Mouse (Mus musculus) lung, embryonic 14.5 days (tissue): ENCODE measurements around the gene Nrxn3. TPM values are rescaled to one million over a fixed set of nuclear protein-coding genes. Genes with fewer than 3 reads are reported as not detected.

Experiments used
- ATAC-seq: fragments of 200-750 bp; cut with Nextera tagmentation; 2 replicates; pipeline ENCODE4 v1.8.0; 2017; ENCODE audit warnings: mild to moderate bottlenecking, moderate TSS enrichment, moderate library complexity; ENCODE audit not compliant: insufficient read depth
- DNase-seq: peaks from one replicate; pipeline ENCODE4 v3.0.0-alpha.2; 2015
- H3K27ac ChIP-seq: fragments of 300-500 bp; sonication (generic); 2 replicates; pipeline ENCODE4 v1.5.1; 2014; ENCODE audit warnings: low read depth, mild to moderate bottlenecking, moderate library complexity
- H3K27me3 ChIP-seq: fragments of 300-500 bp; sonication (generic); 2 replicates; pipeline ENCODE4 v1.6.1; 2014; ENCODE audit warnings: low read length, control low read depth; ENCODE audit not compliant: insufficient read depth
- H3K36me3 ChIP-seq: fragments of 300-500 bp; sonication (generic); 2 replicates; pipeline ENCODE4 v1.6.1; 2014; ENCODE audit warnings: control low read depth; ENCODE audit not compliant: insufficient read depth
- H3K4me1 ChIP-seq: fragments of 300-500 bp; sonication (generic); 2 replicates; pipeline ENCODE4 v1.6.1; 2014; ENCODE audit warnings: antibody characterized with exemption, control low read depth; ENCODE audit not compliant: insufficient read depth
- H3K4me2 ChIP-seq: fragments of 300-500 bp; sonication (generic); 2 replicates; pipeline ENCODE4 v1.6.1; 2014; ENCODE audit warnings: mild to moderate bottlenecking
- H3K4me3 ChIP-seq: fragments of 300-500 bp; sonication (generic); 2 replicates; pipeline ENCODE4 v1.5.1; 2014; ENCODE audit warnings: low read depth, low read length
- H3K9ac ChIP-seq: fragments of 300-500 bp; sonication (generic); 2 replicates; pipeline ENCODE4 v1.6.1; 2014
- H3K9me3 ChIP-seq: fragments of 300-500 bp; sonication (generic); 2 replicates; pipeline ENCODE4 v1.6.1; 2016; ENCODE audit warnings: low read depth, low read length, control low read depth
- CTCF ChIP-seq: IDR thresholded peaks from 2 replicates; pipeline ENCODE4 v1.5.1; 2016; ENCODE audit warnings: antibody characterized with exemption, low read depth
- WGBS: fragments of 180-500 bp; shearing (Covaris S2); extraction: QIAGEN DNeasy Blood & Tissue Kit; methylation state at CpG from one replicate; pipeline ENCODE4 v1.1.7; 2014; 5-methylcytosine and 5-hydroxymethylcytosine counted together
- polyA plus RNA-seq: library from polyadenylated mRNA; unstranded; fragments of >200 nt; fragmentation: Nextera tagmentation; extraction: Ambion mirVana; gene quantifications from 2 replicates; pipeline ENCODE4 v1.2.1, GENCODE M21; 2014

The Nrxn3 gene
- polyA plus RNA-seq, 1 experiment from 2014 or later = 3.9 TPM

DNA sequence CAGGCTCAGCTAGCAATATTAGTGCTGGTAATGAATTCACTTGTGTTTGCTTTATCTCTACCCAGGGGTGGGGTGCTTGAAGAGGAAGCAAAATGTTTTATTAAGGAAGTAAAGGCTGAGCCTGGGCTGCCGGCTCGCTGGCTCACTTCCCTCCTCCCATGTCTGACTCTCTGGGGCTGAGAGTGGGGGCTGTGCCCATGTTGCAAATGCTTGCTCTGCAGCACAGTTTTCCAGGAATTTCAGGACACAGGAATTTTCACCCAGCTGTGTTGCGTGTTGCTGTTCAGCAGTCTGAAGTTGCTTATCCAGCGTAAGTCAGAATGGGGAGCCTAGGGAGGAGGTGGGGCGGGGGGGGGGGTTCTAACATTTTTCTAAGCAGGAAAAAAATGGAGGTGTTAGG, 89.5 kb downstream of the Nrxn3 start:
- peak; percentile 46 for DNase-seq

DNA sequence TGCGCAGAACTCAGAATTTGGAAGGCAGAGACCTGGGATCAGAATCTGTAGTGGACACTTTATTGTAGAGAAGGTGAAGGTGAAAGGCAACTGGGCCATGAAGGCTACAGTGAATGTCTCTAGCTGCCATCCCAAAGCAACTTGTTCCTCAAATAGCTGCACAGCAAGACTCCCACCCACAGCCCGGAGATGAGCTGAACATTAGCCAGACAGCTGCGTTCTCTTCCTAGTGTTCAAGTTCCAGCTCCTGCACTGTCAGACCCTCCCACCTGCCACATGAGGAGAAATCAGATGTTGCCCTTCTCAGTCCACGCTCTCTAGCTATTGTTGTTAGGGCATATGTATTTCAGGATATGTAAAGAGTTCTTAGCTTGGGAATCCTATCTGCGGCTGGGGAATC, 94.2 kb downstream of the Nrxn3 start:
- Histone ChIP-seq H3K36me3 (no peaks in the 10 kb centered on the region), H3K4me1 (no peaks in the 10 kb centered on the region), H3K9ac (no peak overlapping the region), H3K27me3 (no peaks in the 10 kb centered on the region), H3K27ac (no peak overlapping the region), H3K4me3 (no peak overlapping the region), H3K9me3 (no peaks in the 10 kb centered on the region), H3K4me2 (no peak overlapping the region)
- no peak for TF ChIP-seq CTCF
- 81% methylated on average over 5 of the region's 5 CpGs for WGBS
- DNase-seq (no peak), ATAC-seq (no peak)

More for the DNA sequence above, 89.5 kb downstream of the Nrxn3 start:
- H3K27me3 ChIP-seq = no peaks in the 10 kb centered on the region
- peak; percentile 52 for ATAC-seq
- H3K9ac ChIP-seq = no peak overlapping the region
- H3K4me2 ChIP-seq = no peak overlapping the region
- no peaks in the 10 kb centered on the region for H3K9me3 ChIP-seq
- H3K27ac ChIP-seq = no peak overlapping the region
- WGBS = 13% methylated on average over 5 of the region's 5 CpGs
- no peak for TF ChIP-seq CTCF
- no peaks in the 10 kb centered on the region for H3K36me3 ChIP-seq
- H3K4me3 ChIP-seq = no peak overlapping the region
- no peaks in the 10 kb centered on the region for H3K4me1 ChIP-seq

DNA sequence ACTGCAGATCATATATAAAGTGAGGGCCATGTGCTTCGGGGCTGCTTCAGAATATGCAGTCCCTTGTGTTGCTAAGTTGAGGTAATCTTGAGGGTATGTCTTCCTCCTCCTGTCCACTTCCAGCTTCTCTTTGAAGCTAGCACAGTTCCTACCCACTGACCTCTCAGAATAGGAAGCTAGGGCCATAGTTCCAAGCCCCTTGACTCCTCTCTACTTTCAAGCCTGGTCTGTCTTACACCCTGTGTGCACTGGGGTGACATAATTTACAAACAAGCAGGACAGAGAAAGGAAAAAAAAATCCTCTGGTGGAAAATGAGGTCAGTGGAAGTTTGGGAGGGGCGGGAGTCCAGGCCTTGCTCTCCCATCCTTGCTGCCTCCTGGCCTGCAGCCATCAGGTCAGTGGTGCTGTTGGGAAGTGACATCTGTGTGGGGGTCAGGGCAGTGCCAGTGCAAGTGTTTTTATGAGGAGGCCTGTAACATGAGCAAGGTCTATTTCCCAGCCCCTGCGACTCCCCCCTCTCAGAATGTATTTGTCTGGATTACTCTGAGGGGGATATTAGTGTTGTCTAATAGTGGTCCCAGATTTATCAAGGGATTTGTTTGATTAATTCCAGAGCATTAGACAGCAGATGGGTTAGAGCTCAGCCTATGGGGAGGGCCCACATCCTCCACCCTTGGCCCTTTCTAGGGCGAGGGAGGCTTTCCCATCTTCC, 96.1 kb downstream of the Nrxn3 start:
- ATAC-seq = 0 out of 2 replicates have a peak, but pooled peaks have one; percentile 14
- no peaks in the 10 kb centered on the region for H3K4me1 ChIP-seq
- 63% methylated on average over 4 of the region's 4 CpGs for WGBS
- no peak for DNase-seq
- no peak overlapping the region for H3K9ac ChIP-seq
- H3K27ac ChIP-seq = no peak overlapping the region
- H3K27me3 ChIP-seq = no peaks in the 10 kb centered on the region
- no peaks in the 10 kb centered on the region for H3K9me3 ChIP-seq
- TF ChIP-seq CTCF = no peak
- H3K4me2 ChIP-seq = no peak overlapping the region
- H3K4me3 ChIP-seq = no peak overlapping the region
- H3K36me3 ChIP-seq = no peaks in the 10 kb centered on the region

DNA sequence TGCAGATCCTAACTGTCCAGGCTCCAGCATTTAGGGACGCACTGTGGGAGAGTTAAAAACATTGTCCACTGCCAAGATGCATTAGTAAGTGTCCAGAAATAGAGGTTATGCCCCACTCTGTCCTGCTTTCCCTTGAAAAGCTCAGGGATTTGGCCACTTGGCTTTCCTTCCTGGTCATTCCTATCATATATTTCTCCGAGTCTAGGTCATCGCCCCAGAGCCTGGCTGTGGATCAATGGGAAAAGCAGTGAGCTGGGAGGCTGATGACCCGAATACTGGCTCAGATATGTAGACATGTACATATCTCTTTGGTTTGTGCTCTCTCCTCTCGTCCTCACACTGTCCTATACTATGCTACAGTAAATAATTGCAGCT, 96.6 kb downstream of the Nrxn3 start:
- 59% methylated on average over 5 of the region's 5 CpGs for WGBS
- TF ChIP-seq CTCF = no peak

DNA sequence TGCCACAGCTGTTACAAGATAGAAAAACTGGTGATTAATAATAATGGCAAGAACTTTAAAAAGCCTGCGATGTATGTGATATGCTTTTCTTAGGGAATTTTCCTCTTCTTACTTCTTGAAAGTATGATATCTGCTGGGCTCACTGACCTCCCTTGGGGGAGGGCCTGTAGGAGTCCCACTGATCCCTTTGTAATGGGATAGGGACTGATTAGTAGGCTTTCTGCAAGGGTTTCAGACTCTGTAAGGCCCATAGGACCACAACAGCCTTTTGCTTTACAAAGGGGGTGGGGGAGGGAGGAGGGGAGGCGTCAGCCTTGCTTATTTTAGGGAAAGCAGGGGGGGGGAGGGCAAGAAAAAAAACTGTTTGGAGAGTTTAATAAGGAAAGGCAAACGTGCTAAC, 97.5 kb downstream of the Nrxn3 start:
- H3K27me3 ChIP-seq = no peaks in the 10 kb centered on the region
- H3K9me3 ChIP-seq = no peaks in the 10 kb centered on the region
- DNase-seq = no peak
- H3K4me1 ChIP-seq = no peaks in the 10 kb centered on the region
- H3K4me2 ChIP-seq = no peak overlapping the region
- H3K36me3 ChIP-seq = no peaks in the 10 kb centered on the region
- ATAC-seq = no peak
- no peak overlapping the region for H3K9ac ChIP-seq
- 40% methylated on average over 3 of the region's 3 CpGs for WGBS
- H3K4me3 ChIP-seq = no peak overlapping the region
- no peak overlapping the region for H3K27ac ChIP-seq
- no peak for TF ChIP-seq CTCF

More for the DNA sequence above, 96.6 kb downstream of the Nrxn3 start:
- no peak overlapping the region for H3K4me3 ChIP-seq
- no peaks in the 10 kb centered on the region for H3K4me1 ChIP-seq
- DNase-seq = no peak
- no peak overlapping the region for H3K4me2 ChIP-seq
- H3K36me3 ChIP-seq = no peaks in the 10 kb centered on the region
- H3K27ac ChIP-seq = no peak overlapping the region
- no peak for ATAC-seq
- H3K9ac ChIP-seq = no peak overlapping the region
- no peaks in the 10 kb centered on the region for H3K27me3 ChIP-seq
- H3K9me3 ChIP-seq = no peaks in the 10 kb centered on the region

DNA sequence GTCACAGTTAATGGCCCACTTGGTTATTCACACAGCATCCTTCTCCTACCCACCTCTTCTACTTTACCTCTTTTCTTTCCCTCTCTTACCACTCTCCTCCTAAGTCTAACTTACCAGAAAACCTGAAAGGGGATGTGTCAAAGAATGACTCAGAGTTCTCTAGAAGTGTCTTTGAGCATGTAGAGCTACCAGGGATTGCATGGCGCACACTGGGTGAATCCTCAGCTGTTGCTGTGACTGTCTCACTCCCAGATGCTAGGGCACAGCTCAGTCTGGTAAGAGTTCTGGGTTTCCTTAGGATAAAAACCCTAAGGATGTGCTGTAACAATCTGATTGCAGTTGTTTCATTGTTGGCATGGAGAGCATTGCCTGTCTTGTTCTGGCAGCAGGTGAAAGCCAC, 108.2 kb downstream of the Nrxn3 start:
- Histone ChIP-seq H3K9me3 (no peaks in the 10 kb centered on the region), H3K4me3 (no peak overlapping the region), H3K27ac (no peak overlapping the region), H3K9ac (no peak overlapping the region), H3K4me2 (no peak overlapping the region), H3K27me3 (no peaks in the 10 kb centered on the region), H3K4me1 (no peaks in the 10 kb centered on the region), H3K36me3 (no peaks in the 10 kb centered on the region)
- WGBS = 77% methylated on average over 1 of the region's 1 CpGs
- no peak for DNase-seq
- TF ChIP-seq CTCF = no peak
- no peak for ATAC-seq

DNA sequence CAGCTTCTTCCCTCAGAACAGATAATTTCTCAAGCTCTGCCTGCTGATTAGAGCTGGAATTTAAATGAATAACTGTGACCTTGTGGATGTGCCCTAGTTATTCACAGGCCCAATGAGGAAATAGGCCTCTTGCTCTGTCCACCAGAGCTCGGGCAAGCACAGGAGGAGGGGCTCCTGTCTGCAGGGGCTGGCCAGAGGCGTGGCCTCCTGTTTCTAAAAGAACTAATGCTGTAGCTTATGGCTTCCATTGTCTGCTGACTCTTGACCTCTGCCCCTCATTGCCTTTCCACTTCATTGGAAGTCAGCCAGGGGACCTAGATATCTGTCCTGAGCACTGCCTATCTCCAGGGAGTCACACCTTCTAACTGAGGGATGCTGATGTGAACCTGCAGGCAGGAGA, 113.1 kb downstream of the Nrxn3 start:
- Histone ChIP-seq H3K4me3 (no peak overlapping the region), H3K4me1 (no peaks in the 10 kb centered on the region), H3K9ac (no peak overlapping the region), H3K4me2 (no peak overlapping the region), H3K9me3 (no peaks in the 10 kb centered on the region), H3K27me3 (no peaks in the 10 kb centered on the region), H3K27ac (no peak overlapping the region), H3K36me3 (no peaks in the 10 kb centered on the region)
- DNase-seq = peak; percentile 11
- ATAC-seq = no peak
- no peak for TF ChIP-seq CTCF
- 13% methylated on average over 2 of the region's 2 CpGs for WGBS

DNA sequence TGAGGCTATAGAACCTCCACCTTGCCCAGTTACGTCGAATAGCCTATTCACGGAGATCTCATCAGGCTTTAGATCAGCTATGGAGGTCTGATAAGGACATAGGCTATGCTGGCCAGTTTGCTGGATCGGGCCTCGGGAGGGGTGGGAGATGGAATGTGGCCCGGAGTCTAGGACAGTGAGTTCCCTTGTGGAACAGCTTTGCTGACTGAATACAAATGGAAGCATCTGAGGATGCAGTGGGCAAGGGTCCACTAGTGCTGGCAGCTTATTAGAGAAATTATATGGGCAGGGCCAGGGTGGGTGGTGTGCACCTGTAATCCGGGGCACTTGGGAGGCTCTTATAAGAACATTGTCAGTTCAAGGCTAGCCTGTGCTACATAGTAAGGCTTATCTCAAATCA, 117.0 kb downstream of the Nrxn3 start:
- no peak for TF ChIP-seq CTCF
- Histone ChIP-seq H3K9me3 (no peaks in the 10 kb centered on the region), H3K27me3 (no peaks in the 10 kb centered on the region), H3K9ac (no peak overlapping the region), H3K27ac (no peak overlapping the region), H3K4me2 (no peak overlapping the region), H3K4me1 (no peaks in the 10 kb centered on the region), H3K36me3 (no peaks in the 10 kb centered on the region), H3K4me3 (no peak overlapping the region)
- ATAC-seq (no peak), DNase-seq (no peak)
- 85% methylated on average over 7 of the region's 7 CpGs for WGBS
